Mouse (Mus musculus) olfactory bulb, adult 2 months (tissue): Measurements from ENCODE around the gene Zfand4.

Source experiments
- CTCF ChIP-seq: fragments of 200-500 bp; IDR thresholded peaks from 2 replicates; pipeline ENCODE4 v1.5.1; 2012; ENCODE audit warnings: low read depth, mild to moderate bottlenecking, low read length, moderate library complexity; ENCODE audit not compliant: insufficient read depth
- POLR2A ChIP-seq: fragments of 200-500 bp; IDR thresholded peaks from 2 replicates; pipeline ENCODE4 v1.6.1; 2012; ENCODE audit warnings: mild to moderate bottlenecking, low read depth, low read length, moderate library complexity; ENCODE audit not compliant: insufficient read depth

GRCm38 (mm10) chr6:116286321-116286720 is 22.3 kb downstream of the Zfand4 start:
- TF ChIP-seq POLR2A, result no peak
- no peak for TF ChIP-seq CTCF
